Mouse (Mus musculus): ENCODE results near the gene Gm17428. TPM values are rescaled to one million over a fixed set of nuclear protein-coding genes. Genes with fewer than 3 reads are reported as not detected.

Gene Gm17428
- polyA plus RNA-seq, 1 experiment from 2014 or later = not detected

DNA sequence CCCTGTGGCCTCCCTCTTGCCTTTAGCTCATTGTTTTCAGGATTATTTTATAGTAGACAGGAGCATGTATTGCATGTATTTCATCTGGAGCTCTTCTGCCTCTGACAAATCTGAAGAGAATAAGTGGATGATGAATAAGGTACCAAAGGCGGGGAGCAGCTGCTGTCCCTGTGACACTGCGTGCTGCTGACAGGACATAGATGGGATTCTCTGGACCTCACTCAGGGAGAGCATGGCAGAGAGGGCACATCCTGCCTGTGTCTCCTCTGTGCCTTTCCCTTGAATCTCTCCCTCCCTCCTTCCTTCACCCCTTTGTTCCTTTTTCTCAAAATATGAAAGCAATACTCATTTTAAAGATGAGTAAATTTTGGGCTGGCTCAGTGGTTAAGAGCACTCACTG lies 28.8 kb downstream of the Gm17428 start:
- Histone ChIP-seq H3K27me3 (replicated peaks) (no peaks in the 10 kb centered on the region), H3K9ac (replicated peaks) (no peak overlapping the region), H3K4me3 (replicated peaks) (no peak overlapping the region), H3K4me2 (no peak overlapping the region), H3K4me1 (no peaks in the 10 kb centered on the region; the same call in 1 of the 2 replicates), H3K36me3 (no peaks in the 10 kb centered on the region), H3K9me3 (replicated peaks) (no peaks in the 10 kb centered on the region), H3K27ac (replicated peaks) (no peak overlapping the region)
- no peak for ATAC-seq (ENCODE audit: low FRiP score)
- WGBS = 82% methylated on average over 2 of the region's 2 CpGs

DNA sequence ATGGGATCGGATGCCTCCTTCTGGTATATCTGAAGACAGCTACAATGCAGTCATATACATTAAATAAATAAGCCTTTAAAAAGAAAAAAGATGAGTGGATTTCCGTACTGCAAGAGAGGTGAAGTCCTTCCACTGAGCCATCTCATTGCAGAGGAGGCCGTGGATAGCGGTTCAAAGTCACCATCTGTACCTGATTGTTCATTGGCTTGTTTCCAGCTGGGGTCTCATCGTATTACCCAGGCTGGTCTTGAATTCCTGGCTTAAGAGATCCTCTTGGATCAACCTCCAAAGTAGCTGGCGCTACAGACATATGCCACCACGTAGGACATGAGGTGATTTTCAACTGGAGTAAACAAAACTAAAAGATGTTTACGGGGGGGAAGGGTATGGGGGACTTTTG lies 29.2 kb downstream of the Gm17428 start:
- H3K9me3 ChIP-seq (replicated peaks) = no peaks in the 10 kb centered on the region
- H3K9ac ChIP-seq (replicated peaks) = no peak overlapping the region
- H3K4me2 ChIP-seq = no peak overlapping the region
- ATAC-seq (ENCODE audit: low FRiP score) = no peak
- no peak overlapping the region for H3K27ac ChIP-seq (replicated peaks)
- no peaks in the 10 kb centered on the region; the same call in 1 of the 2 replicates for H3K4me1 ChIP-seq
- WGBS = 85% methylated on average over 8 of the region's 8 CpGs
- H3K36me3 ChIP-seq = no peaks in the 10 kb centered on the region
- H3K27me3 ChIP-seq (replicated peaks) = no peaks in the 10 kb centered on the region
- no peak overlapping the region for H3K4me3 ChIP-seq (replicated peaks)

DNA sequence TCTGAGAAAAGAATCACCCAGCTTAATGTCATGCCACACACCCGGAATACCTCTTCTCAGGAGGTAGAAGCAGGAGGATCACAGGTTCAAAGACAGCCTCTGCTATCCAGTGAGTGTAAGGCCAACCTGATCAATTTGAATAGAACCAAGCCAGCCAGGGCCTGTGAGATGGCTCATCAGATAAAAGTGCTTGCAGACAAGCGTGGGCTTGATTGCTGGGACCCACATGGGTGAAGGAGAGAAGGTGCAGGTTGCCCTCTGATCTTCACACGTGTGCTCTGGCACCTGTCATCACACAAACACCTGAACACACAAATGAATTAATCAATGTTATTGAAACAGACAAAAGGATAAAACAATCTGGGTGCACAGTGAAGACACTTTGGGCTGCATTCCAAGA lies 29.8 kb downstream of the Gm17428 start:
- H3K27ac ChIP-seq (replicated peaks) = no peak overlapping the region
- H3K36me3 ChIP-seq = no peaks in the 10 kb centered on the region
- H3K4me1 ChIP-seq = no peaks in the 10 kb centered on the region; the same call in 1 of the 2 replicates
- H3K4me3 ChIP-seq (replicated peaks) = no peak overlapping the region
- ATAC-seq (ENCODE audit: low FRiP score) = no peak
- H3K9ac ChIP-seq (replicated peaks) = no peak overlapping the region
- 72% methylated on average over 3 of the region's 3 CpGs for WGBS
- no peaks in the 10 kb centered on the region for H3K27me3 ChIP-seq (replicated peaks)
- no peak overlapping the region for H3K4me2 ChIP-seq
- H3K9me3 ChIP-seq (replicated peaks) = no peaks in the 10 kb centered on the region

DNA sequence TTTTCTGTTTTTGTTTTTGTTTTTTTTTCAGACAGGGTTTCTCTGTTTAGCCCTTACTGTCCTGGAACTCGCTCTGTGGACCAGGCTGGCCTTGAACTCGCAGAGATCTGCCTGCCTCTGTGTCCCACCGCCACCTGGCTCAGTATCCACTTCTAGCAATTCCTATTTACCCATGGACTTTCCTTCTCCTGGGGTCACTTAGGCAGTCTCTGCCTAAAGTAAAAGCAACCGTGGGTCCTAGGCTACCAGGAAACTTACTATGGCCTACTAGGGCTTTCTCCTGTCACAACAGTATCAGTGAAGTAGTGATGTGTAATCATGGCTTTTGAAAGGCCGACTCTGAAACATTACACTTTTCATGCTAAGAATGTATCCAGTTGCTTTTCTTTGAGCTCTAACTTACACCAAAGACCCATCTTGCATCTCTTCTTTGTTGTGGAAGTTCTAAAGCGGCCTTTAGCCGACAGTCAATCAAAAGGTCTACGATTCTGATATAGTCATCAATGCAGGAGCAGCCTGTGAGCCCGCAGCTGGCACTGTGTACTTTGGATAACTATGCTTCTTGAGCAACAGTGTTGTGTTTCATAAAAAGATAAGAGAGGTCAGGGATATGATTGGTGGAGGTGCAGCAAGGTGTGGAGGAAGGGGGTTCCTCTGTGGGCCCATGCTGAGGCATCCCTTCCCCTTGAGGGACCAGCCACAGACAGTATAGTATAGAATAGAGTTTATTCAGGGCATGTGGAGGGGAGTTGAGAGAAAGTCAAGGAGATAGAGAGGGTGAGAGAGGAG lies 30.6 kb downstream of the Gm17428 start:
- no peaks in the 10 kb centered on the region for H3K36me3 ChIP-seq
- H3K4me1 ChIP-seq = no peaks in the 10 kb centered on the region; the same call in 1 of the 2 replicates
- H3K9ac ChIP-seq (replicated peaks) = no peak overlapping the region
- no peak overlapping the region for H3K4me3 ChIP-seq (replicated peaks)
- no peaks in the 10 kb centered on the region for H3K27me3 ChIP-seq (replicated peaks)
- no peak for ATAC-seq (ENCODE audit: low FRiP score)
- H3K9me3 ChIP-seq (replicated peaks) = no peaks in the 10 kb centered on the region
- H3K4me2 ChIP-seq = no peak overlapping the region
- 87% methylated on average over 9 of the region's 9 CpGs for WGBS
- no peak overlapping the region for H3K27ac ChIP-seq (replicated peaks)

DNA sequence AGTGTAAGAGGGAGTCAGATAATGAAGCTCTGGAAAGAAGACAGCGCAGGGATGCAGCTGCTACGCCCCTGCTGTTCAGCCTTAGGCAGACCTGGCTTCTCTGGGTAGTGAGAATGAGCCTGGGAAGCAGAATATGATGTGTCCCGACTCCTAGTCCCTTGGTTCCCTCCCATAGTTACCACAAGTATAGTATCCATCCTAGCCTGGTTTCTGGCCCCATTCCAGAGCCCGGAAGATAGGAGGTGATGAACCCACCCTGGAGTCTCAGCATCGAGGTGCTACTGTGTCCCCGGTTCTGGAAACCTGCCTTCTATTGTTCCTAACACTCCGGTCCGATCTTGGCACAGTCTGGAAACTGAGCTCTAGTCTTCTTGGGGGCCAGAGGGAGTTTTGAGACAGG lies 31.7 kb downstream of the Gm17428 start:
- H3K27ac ChIP-seq (replicated peaks) = no peak overlapping the region

DNA sequence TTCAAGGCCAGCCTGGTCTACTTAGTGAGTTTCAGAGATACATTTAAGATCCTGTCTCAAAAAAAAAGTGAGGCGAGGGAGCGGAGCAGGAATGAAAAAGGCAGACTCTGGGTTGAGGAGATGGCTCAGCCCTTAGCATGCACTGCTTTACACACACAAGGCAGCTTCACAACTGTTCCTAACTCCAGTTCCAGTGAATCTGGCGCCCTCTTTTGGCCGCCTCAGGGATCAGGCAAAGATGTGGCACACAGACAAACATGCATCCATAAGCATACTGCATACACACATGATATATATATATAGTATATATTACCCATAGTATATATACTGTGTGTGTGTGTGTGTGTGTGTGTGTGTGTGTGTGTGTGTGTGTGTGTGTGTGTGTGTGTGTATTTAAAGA lies 34.4 kb downstream of the Gm17428 start:
- Histone ChIP-seq H3K9me3 (replicated peaks) (no peaks in the 10 kb centered on the region), H3K4me3 (replicated peaks) (no peak overlapping the region), H3K27ac (replicated peaks) (no peak overlapping the region), H3K36me3 (no peaks in the 10 kb centered on the region), H3K4me2 (no peak overlapping the region), H3K9ac (replicated peaks) (no peak overlapping the region), H3K27me3 (replicated peaks) (no peaks in the 10 kb centered on the region), H3K4me1 (peaks cover 8% of the 10 kb centered on the region; the same call in 1 of the 2 replicates)
- WGBS = 61% methylated on average over 4 of the region's 4 CpGs
- no peak for ATAC-seq (ENCODE audit: low FRiP score)

More for the DNA sequence above, 31.7 kb downstream of the Gm17428 start:
- no peak overlapping the region for H3K9ac ChIP-seq (replicated peaks)
- H3K27me3 ChIP-seq (replicated peaks) = no peaks in the 10 kb centered on the region
- H3K36me3 ChIP-seq = no peaks in the 10 kb centered on the region
- no peak for ATAC-seq (ENCODE audit: low FRiP score)
- no peak overlapping the region for H3K4me3 ChIP-seq (replicated peaks)
- no peak overlapping the region for H3K4me2 ChIP-seq
- no peaks in the 10 kb centered on the region for H3K9me3 ChIP-seq (replicated peaks)
- H3K4me1 ChIP-seq = no peaks in the 10 kb centered on the region; the same call in 1 of the 2 replicates
- WGBS = 84% methylated on average over 8 of the region's 8 CpGs

DNA sequence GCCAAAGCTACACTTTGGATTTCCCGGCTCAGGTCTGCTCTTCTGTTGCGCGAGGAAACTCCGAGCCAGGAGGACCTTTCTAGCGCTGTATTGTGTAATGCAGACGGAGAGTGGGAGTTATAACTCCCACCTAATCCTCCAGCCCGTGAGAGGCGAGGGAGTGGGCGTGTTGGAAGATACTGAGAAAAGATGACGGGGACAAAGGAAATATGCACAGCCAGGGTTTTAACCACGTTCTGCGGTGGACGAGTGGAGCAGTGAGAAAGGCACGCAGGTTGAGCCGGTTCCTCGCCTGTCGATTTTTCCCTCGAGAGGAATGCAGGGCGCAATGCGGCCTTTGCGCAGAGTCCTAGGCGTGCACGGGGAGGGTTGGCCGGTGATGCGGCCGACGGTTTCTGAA lies 37.9 kb downstream of the Gm17428 start:
- no peaks in the 10 kb centered on the region for H3K9me3 ChIP-seq (replicated peaks)
- H3K4me2 ChIP-seq = peak overlapping the region; percentile 73
- peak overlapping the region; percentile 95 for H3K27ac ChIP-seq (replicated peaks)
- peak overlapping the region; percentile 66 for H3K9ac ChIP-seq (replicated peaks)
- peaks cover 16% of the 10 kb centered on the region; the same call in 1 of the 2 replicates for H3K4me1 ChIP-seq
- H3K27me3 ChIP-seq (replicated peaks) = no peaks in the 10 kb centered on the region
- 0 out of 2 replicates have a peak, but pooled peaks cover 13% of the 10 kb centered on the region for H3K36me3 ChIP-seq
- peak overlapping the region; percentile 52 for H3K4me3 ChIP-seq (replicated peaks)
- peak; percentile 62 for ATAC-seq (ENCODE audit: low FRiP score)
- WGBS = under 1% methylated on average over 27 of the region's 27 CpGs

DNA sequence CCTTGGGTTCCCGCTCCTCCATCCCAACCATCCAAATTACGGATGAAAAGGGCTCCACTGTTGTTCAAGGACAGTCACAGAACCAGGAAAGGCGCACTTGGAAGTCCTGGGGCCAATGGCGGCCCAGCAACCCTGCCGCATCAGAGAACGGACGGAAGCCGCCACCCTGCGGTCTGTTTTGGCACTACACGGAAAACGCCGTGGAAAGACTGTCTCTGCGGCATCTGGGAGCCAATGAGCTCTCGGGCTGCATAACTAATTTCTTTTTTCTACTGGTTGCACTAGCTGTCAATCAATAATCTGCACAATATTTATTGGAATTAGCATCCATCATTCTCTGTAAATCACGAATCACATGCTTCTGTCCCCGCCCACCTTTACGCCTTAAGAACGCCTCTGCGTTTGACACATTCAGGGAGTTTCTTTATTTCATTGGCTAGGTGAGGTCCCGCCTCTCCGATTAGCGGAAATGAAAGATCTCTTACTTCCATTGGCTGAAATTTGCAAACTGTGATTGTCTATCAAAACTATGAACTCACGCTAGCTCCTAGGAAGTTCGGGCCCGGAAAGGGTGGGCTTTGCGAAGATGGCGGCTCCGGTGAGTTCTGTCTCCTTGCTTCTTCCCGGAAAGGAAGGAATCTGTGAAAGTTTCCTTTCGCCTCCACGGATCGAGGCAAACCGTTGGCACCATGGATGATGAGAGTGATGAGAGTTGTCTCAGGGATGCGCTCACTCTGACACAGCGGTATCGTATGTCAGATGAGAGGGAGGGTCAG lies 38.4 kb downstream of the Gm17428 start, which contains the start of gene Ngdn:
Gene Ngdn (plus strand): TSS at position 464 of the 776 bp plus-strand sequence.
- 0 out of 2 replicates have a peak, but pooled peaks cover 13% of the 10 kb centered on the region for H3K36me3 ChIP-seq
- H3K27ac ChIP-seq (replicated peaks) = peak within 1 kb of the TSS; percentile 95
- no peaks in the 10 kb centered on the region for H3K27me3 ChIP-seq (replicated peaks)
- H3K4me1 ChIP-seq = peaks cover 16% of the 10 kb centered on the region; the same call in 1 of the 2 replicates
- peak within 1 kb of the TSS; percentile 71 for H3K9ac ChIP-seq (replicated peaks)
- WGBS = under 1% methylated on average over 36 of the region's 36 CpGs
- H3K4me3 ChIP-seq (replicated peaks) = peak within 1 kb of the TSS; percentile 86
- no peaks in the 10 kb centered on the region for H3K9me3 ChIP-seq (replicated peaks)
- H3K4me2 ChIP-seq = peak within 1 kb of the TSS; percentile 85
- peak; percentile 97 for ATAC-seq (ENCODE audit: low FRiP score)

DNA sequence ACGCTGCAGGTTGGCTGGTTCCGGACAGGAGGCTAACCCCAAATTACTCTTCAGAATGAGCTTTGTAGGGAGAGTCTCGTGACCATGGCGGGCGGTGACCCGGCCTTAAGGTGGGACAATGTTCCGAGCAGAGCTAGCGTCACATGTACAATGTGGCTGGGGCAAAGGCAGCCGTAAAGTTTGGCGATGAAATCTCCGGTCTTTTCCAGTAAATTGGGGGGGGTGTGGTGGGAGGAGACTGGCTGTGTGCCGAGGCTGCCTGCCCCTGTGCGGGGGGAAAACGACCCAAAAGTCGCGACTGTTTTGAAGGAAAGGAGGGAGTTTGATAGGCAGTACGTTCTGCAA lies 39.0 kb downstream of the Gm17428 start:
- ATAC-seq (ENCODE audit: low FRiP score) = no peak
- Histone ChIP-seq H3K4me1 (peaks cover 16% of the 10 kb centered on the region; the same call in 1 of the 2 replicates), H3K4me3 (replicated peaks) (peak overlapping the region; percentile 86), H3K27me3 (replicated peaks) (no peaks in the 10 kb centered on the region), H3K4me2 (peak overlapping the region; percentile 85), H3K9ac (replicated peaks) (peak overlapping the region; percentile 71), H3K36me3 (0 out of 2 replicates have a peak, but pooled peaks cover 18% of the 10 kb centered on the region), H3K9me3 (replicated peaks) (no peaks in the 10 kb centered on the region), H3K27ac (replicated peaks) (peak overlapping the region; percentile 85)
- WGBS = under 1% methylated on average over 17 of the region's 17 CpGs

DNA sequence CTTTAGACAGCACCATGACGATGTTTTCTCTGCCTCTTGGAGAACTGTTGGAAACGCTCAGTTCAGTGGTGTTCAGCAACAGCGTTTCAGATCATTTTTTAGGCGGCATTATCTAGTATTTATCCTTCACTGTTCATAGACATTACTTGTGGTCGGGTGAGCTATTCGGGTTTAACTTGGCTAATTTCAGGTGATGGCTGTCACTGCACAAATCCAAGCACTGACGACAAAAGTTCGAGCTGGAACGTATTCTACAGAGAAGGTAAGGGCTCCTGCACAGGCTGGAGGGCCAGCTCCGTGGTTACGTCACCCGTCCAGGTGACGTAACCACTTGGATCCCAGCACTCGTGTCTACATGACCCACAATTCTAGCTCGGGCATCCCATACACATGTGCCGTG lies 40.1 kb downstream of the Gm17428 start:
- peaks cover 16% of the 10 kb centered on the region; the same call in 1 of the 2 replicates for H3K4me1 ChIP-seq
- H3K36me3 ChIP-seq = peaks cover 28% of the 10 kb centered on the region
- H3K27ac ChIP-seq (replicated peaks) = no peak overlapping the region
- 94% methylated on average over 16 of the region's 16 CpGs for WGBS
- ATAC-seq (ENCODE audit: low FRiP score) = no peak
- H3K4me2 ChIP-seq = no peak overlapping the region
- H3K4me3 ChIP-seq (replicated peaks) = no peak overlapping the region
- no peaks in the 10 kb centered on the region for H3K9me3 ChIP-seq (replicated peaks)
- no peak overlapping the region for H3K9ac ChIP-seq (replicated peaks)
- H3K27me3 ChIP-seq (replicated peaks) = no peaks in the 10 kb centered on the region

DNA sequence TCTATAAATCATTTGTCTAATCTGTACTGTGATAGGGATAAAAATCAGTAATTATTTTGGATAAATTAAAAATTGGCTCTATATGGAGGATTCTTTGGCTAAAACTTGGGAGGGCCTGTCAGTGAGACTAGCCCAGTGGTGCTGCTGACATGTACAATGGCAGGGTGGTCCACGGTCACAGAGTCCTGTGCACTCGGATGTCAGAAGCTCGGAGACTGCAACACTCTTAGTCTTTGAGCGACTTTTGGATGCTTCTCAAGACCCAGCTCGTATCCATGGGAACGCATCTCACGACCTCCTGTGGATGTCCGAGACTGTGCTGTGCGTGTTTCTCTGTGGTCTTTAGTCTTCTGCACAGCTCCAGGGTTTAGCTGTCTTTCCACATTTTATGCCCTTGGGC lies 43.7 kb downstream of the Gm17428 start:
- H3K36me3 ChIP-seq = peaks cover 58% of the 10 kb centered on the region

More for the DNA sequence above, 43.7 kb downstream of the Gm17428 start:
- no peak overlapping the region for H3K27ac ChIP-seq (replicated peaks)
- H3K27me3 ChIP-seq (replicated peaks) = no peaks in the 10 kb centered on the region
- peaks cover 11% of the 10 kb centered on the region; the same call in 1 of the 2 replicates for H3K4me1 ChIP-seq
- no peak overlapping the region for H3K9ac ChIP-seq (replicated peaks)
- ATAC-seq (ENCODE audit: low FRiP score) = no peak
- H3K4me2 ChIP-seq = no peak overlapping the region
- H3K4me3 ChIP-seq (replicated peaks) = no peak overlapping the region
- whole genome bisulfite sequencing = 30% methylated on average over 9 of the region's 9 CpGs
- H3K9me3 ChIP-seq (replicated peaks) = no peaks in the 10 kb centered on the region

Measured in neural tube, embryonic 15.5 days (tissue).